Mouse (Mus musculus) ES-E14 (cell line): Measurements from ENCODE around the gene Pcdh19.

Experiments used
- HCFC1 ChIP-seq: IDR thresholded peaks from 2 replicates; pipeline ENCODE4 v1.6.1; 2012; ENCODE audit warnings: low read length, inconsistent platforms, borderline replicate concordance; ENCODE audit not compliant: insufficient read depth
- MAFK ChIP-seq: IDR thresholded peaks from 2 replicates; pipeline ENCODE4 v1.6.1; 2014; ENCODE audit warnings: mild to moderate bottlenecking, low read depth, low read length, inconsistent platforms; ENCODE audit not compliant: insufficient read depth
- ZC3H11A ChIP-seq: IDR thresholded peaks from 2 replicates; pipeline ENCODE4 v1.6.1; 2012; ENCODE audit warnings: low read depth, mild to moderate bottlenecking, inconsistent platforms, low read length, borderline replicate concordance

DNA sequence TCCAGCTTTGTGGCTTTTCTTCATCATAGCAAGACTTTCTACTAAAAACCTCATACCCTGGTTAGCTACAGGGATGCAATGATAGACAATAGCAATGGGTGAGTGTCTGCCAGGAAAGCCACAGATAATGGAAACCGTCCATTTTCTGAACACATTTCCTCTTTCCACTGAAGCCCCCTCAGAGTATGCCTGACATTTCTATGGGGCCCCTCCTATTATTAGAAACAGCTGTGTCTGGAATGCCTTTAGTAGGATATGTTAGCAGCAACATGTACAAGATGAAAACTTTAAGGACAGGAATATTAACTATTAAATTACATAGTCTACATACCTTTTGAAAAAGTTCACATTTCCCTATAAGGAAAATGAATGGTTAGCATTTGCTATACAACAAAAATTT, 87.1 kb downstream of the Pcdh19 start:
- TF ChIP-seq ZC3H11A, result no peak
- no peak for TF ChIP-seq MAFK
- TF ChIP-seq HCFC1, result no peak
